In the genomic region with DNA sequence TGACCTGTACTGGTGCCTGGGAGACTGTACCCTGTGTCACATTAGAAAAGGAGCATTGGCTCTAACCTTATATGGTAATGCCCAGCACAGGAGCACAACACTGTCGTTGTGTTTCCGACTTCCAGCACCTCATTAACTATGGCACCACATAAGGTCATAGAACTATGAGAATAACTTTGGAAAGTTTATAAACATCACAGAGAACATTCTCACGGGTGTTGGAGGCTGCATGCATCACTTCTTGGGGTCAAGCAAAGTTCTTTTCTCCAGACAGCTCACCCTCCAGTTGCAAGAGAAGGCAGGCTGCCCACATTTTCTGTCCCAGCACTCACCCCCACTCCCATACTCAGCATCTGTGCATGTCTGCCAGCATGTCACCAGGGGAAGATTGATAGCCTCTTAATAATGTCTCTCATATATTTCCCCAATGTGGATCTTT, we compare ENCODE assay signal across 23 mouse cellular contexts.
DNase-seq lines count a peak whose midpoint lies in the region; ATAC-seq and TF ChIP-seq lines count a peak whose summit lies in the region.
"Had no signal": no experiment of that assay in that cellular context is flagged by ENCODE, and none has a peak within 500 bp of the region (broad histone marks: within the 10 kb centered on the region; RNA-seq: fewer than 3 reads in every experiment).

No protein-coding gene starts in this region.

- H3K9me3 ChIP-seq in lung, embryonic 15.5 days = no peaks in the 10 kb centered on the region
- no peaks in the 10 kb centered on the region for H3K9me3 ChIP-seq in hindbrain, embryonic 12.5 days (replicated peaks)
- H3K9me3 ChIP-seq: embryonic facial prominence, embryonic 13.5 days; forebrain, embryonic 10.5 days; hindbrain, embryonic 13.5 days; limb, embryonic 12.5 days; liver, embryonic 13.5 days had no signal

- 0 out of 2 replicates have a peak, but pooled peaks cover 7% of the 10 kb centered on the region for H3K4me1 ChIP-seq in lung, embryonic 15.5 days
- H3K4me1 ChIP-seq in lung, adult 2 months (ENCODE audit: control insufficient read depth, insufficient read depth, low read length) = no peaks in the 10 kb centered on the region
- H3K4me1 ChIP-seq in hindbrain, embryonic 12.5 days = 0 out of 2 replicates have a peak, but pooled peaks cover 3% of the 10 kb centered on the region
- H3K4me1 ChIP-seq: hindbrain, embryonic 13.5 days; liver, embryonic 13.5 days had no signal

- no peaks in the 10 kb centered on the region for H3K36me3 ChIP-seq in lung, embryonic 15.5 days
- H3K36me3 ChIP-seq in hindbrain, embryonic 12.5 days = no peaks in the 10 kb centered on the region
- H3K36me3 ChIP-seq: embryonic facial prominence, embryonic 13.5 days; forebrain, embryonic 10.5 days; hindbrain, embryonic 13.5 days; limb, embryonic 12.5 days; liver, embryonic 13.5 days had no signal

- no peak overlapping the region for H3K27ac ChIP-seq in lung, embryonic 15.5 days
- no peak overlapping the region for H3K27ac ChIP-seq in hindbrain, embryonic 12.5 days
- H3K27ac ChIP-seq: embryonic facial prominence, embryonic 13.5 days; forebrain, embryonic 10.5 days; hindbrain, embryonic 13.5 days; layer of hippocampus, adult 2 months; limb, embryonic 12.5 days; liver, embryonic 13.5 days had no signal

- peak; percentile 7 for DNase-seq in embryo, embryonic 11 days
- DNase-seq in embryo, embryonic 10 days (ENCODE audit: low spot score) = no peak
- no peak for DNase-seq in lung, adult 2 months
- DNase-seq in forelimb bud, embryonic 11.5 days (ENCODE audit: low read depth, low spot score) = peak; percentile 42
- peak; percentile 13 for DNase-seq in mesoderm, embryonic 11.5 days (ENCODE audit: low read depth, low spot score)
- no peak for DNase-seq in yolk sac, embryonic 10.5 days (ENCODE audit: low spot score)
- DNase-seq: adrenal gland, postnatal 14 days; cerebellum, adult 18-20 months; cerebellum, postnatal 36 days; gastrocnemius, postnatal 10 days; kidney, adult 18-20 months; liver, embryonic 13.5 days; right cerebral cortex, adult 18-20 months; spleen, adult 18-20 months; thymus, postnatal 4 days had no signal

- no peak for TF ChIP-seq POLR2A in lung, adult 2 months (IDR thresholded peaks at IDR 0.05; ENCODE audit: borderline replicate concordance, extremely low read depth, low read depth, low read length)

- TF ChIP-seq CTCF in lung, adult 2 months (IDR thresholded peaks at IDR 0.05; ENCODE audit: insufficient read depth, low read length) = no peak

- H3K27me3 ChIP-seq in lung, embryonic 15.5 days = no peaks in the 10 kb centered on the region
- H3K27me3 ChIP-seq in hindbrain, embryonic 12.5 days = no peaks in the 10 kb centered on the region
- H3K27me3 ChIP-seq: CH12.LX; embryonic facial prominence, embryonic 13.5 days; hindbrain, embryonic 13.5 days; limb, embryonic 12.5 days; liver, embryonic 13.5 days had no signal

- 20% methylated on average over 3 of the region's 3 CpGs for WGBS in lung, embryonic 15.5 days
- WGBS in lung, adult 2 months = 35% methylated on average over 3 of the region's 3 CpGs
- WGBS in hindbrain, embryonic 12.5 days = 70% methylated on average over 3 of the region's 3 CpGs

- no peak overlapping the region for H3K9ac ChIP-seq in lung, embryonic 15.5 days
- no peak overlapping the region for H3K9ac ChIP-seq in hindbrain, embryonic 12.5 days
- H3K9ac ChIP-seq: embryonic facial prominence, embryonic 13.5 days; hindbrain, embryonic 13.5 days; limb, embryonic 12.5 days; liver, embryonic 13.5 days had no signal

- no peak overlapping the region for H3K4me3 ChIP-seq in lung, embryonic 15.5 days
- no peak overlapping the region for H3K4me3 ChIP-seq in lung, adult 2 months (replicated peaks; ENCODE audit: extremely low read depth, low read depth, low read length)
- no peak overlapping the region for H3K4me3 ChIP-seq in hindbrain, embryonic 12.5 days
- H3K4me3 ChIP-seq: embryonic facial prominence, embryonic 13.5 days; forebrain, embryonic 10.5 days; hindbrain, embryonic 13.5 days; layer of hippocampus, adult 2 months; limb, embryonic 12.5 days; liver, embryonic 13.5 days had no signal

- no peak overlapping the region for H3K4me2 ChIP-seq in lung, embryonic 15.5 days
- no peak overlapping the region for H3K4me2 ChIP-seq in hindbrain, embryonic 12.5 days (replicated peaks)
- H3K4me2 ChIP-seq: embryonic facial prominence, embryonic 13.5 days; hindbrain, embryonic 13.5 days; limb, embryonic 12.5 days; liver, embryonic 13.5 days had no signal

- peak; percentile 90 for ATAC-seq in lung, embryonic 15.5 days (ENCODE audit: borderline replicate concordance, extremely low read depth, low FRiP score, low TSS enrichment)
- no peak for ATAC-seq in hindbrain, embryonic 12.5 days (ENCODE audit: low FRiP score)

Comparison
In these comparisons a context has a peak if more than half of its experiments do, and no peak if none do; other contexts are left out.
1. DNase-seq: peak in embryo, embryonic 11 days (single experiment), forelimb bud, embryonic 11.5 days (single experiment) and mesoderm, embryonic 11.5 days (single experiment); none in embryo, embryonic 10 days (single experiment), lung, adult 2 months (single experiment) and yolk sac, embryonic 10.5 days (single experiment).